Mouse (Mus musculus): ENCODE data around the gene Foxp2.

Gene Foxp2

DNA sequence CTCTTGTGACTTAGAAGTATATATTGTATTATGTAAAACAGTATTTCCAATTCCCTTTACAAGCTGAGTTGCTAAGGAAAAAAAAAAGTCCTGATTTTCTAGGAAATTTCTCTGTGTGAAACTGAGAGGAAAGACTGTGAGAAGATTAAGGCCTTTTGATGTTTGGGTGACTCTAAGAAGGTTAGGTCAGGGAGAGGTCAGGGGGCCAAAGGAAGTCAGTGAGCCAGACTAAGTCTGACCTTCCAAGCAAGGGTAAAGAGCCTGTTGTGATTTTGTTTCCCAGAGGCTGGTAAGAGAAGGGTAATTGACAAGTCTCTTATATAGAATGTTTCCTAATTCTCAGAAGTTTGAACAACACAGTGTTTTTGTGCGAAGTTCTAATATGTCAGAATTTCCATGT, 162.1 kb downstream of the Foxp2 start:
- intact Hi-C loops (cut with DNase I), result no loop called here

DNA sequence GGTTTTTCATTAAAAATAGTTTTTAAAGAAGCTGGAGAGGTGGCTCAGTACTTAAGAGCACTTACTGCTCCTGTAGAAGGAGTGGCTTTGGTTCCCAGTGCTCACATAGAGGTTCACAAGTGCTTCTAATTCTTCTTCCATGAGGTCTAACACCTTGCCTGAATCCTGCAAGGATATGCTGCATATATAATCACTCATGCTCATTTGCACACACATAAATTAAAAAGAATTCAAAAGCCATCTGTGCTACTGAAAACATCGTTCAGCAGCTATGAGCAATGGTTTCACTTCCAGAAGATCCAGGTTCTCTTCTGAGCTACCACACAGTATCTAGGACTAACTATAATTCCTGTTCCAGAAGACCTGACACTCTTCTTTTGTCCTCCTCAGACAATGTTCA, 200.4 kb downstream of the Foxp2 start:
- intact Hi-C loops (cut with DNase I), result no loop called here

GRCm38 (mm10) chr6:15120916-15121315, 219.8 kb downstream of the Foxp2 start:
- intact Hi-C loops (cut with DNase I), result no loop called here

DNA sequence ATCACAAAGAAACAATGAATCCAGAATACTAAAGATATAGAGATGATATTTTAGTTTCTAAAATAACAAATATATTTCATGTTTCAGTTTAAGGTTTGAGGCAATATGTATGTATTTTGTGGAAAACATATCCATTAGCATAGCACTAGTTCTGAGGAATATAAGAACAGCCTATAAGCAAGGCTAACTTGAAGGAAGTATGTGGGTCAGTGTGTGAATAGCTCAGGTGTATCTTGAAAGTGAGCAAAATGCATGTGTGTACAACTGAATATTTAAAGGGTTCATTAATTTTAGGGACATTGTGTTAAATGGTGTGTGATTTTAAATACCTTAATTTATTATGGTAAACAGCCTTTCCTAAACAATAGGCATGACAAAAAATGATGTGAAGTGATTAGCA, 220.2 kb downstream of the Foxp2 start:
- intact Hi-C loops (cut with DNase I), result no loop called here

DNA sequence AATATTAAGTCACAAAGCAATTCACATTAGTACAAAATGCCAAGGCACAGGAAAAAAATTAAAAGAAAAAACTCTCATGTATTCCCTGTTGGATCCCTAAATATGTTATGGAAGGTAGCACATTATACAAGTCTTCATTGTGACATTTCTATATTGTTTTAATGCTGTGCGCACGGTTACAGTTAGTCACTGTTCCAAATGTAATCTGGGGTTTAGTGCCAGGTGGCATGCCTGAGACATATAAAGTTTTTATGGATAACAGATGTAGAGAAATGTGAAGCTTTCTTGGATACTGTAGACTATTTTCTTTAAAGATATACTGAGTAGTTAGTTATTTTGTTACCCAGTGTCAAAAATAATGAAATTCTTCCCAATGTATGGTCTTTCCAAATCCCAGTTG, 229.0 kb downstream of the Foxp2 start:
- intact Hi-C loops (cut with DNase I), result no loop called here

DNA sequence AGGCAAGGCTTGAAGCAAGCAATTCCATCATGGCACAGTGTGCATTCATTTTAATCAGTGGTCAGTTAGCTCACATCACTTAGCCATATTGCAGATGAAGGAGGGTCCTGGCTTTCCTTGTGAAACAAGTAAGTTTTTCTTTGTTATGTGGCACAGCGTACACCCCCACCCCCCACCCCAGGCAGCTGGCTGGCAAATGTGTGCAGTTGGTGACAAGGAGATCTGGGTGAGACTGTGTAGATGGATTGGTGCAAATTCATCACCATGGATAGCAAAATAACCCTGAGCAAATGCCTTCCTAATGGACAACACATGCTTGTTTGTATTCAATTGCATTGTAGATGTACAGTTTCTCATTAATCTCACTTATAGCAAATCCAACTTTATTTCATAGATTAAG, 240.9 kb downstream of the Foxp2 start:
- intact Hi-C loops (cut with DNase I), result no loop called here

DNA sequence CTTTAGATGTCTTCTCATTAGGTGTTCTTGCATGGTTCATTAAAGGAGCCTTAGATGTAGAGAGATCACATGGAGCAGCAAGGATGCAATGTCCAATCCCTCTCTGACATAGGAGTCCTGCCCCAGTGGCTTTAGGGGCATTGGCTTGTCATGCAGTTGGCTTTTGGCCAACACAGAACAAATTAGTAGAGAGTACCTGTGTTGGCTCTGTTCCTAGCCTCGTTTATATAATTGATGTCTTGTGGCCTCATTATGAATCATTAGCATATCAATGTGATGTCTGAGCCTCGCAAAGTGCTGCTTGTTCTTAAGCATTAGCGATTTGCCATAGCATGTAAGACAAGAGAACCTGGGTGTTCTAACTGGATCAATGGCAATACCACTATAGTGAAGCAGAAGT, 250.5 kb downstream of the Foxp2 start:
- intact Hi-C loops (cut with DNase I), result no loop called here

DNA sequence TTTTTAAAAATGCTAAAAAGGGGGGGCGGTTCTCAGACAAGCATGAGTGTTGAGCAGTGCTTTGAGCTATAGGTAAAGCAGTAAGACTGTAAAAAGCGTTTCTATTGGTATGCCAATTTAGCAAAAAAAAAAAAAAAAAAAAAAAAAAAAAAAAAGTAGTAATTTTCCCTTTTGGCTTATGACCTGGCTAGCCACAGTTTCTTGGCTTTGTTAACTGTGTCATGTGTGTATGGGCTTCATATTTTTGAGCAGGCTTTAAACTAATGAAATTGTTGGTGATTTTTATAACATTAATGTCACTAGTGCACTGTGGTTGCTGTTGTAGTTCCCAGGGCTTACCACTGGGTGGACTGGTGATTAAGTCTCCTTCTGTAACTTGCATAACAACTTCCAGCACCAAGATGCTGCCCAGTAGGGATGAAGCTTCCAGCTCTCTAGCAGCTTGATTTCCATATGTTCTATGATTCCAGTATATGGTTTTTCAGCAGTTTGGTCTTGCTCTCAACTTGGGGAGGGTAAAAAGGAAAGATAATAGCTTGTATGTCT, 262.4 kb downstream of the Foxp2 start:
- intact Hi-C loops (cut with DNase I), result no loop called here

DNA sequence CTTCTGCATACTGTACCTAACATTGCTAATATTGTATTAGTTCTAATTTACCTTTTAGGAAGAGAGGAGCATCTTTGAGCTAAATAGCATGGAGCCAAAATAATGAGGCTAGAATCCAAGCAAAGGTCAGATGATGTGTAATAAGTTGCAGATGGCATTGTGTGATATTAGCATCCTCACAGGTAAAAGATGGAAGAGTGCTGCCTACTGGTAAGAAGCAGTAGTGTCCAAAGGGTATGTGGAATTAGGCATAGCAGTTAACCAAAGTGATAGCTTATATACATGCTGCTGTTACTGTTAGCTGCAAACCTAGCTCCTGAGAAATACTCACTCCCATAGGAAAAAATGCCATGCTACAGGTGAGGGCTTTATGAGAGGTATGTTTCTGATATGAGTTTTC, 275.6 kb downstream of the Foxp2 start:
- intact Hi-C loops (cut with DNase I), result no loop called here

DNA sequence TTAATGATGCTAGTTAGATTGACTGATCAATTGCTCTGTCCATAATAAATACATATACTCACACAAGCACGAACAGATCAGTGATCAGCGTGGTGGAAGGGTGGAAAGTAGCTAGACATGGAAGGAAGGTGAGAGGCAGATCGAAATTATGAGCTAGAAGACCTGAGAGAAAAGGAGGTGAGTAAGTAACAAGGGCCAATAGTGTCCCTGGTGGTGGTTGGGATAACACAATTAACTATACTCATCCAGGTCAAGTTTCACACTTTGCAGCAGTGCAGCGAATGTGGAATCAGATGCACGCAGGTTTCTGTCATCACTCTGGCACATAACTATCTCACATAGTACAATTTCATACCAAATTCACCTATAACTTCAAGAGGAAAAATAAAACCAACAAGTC, 291.7 kb downstream of the Foxp2 start:
- intact Hi-C loops (cut with DNase I), result no loop called here

DNA sequence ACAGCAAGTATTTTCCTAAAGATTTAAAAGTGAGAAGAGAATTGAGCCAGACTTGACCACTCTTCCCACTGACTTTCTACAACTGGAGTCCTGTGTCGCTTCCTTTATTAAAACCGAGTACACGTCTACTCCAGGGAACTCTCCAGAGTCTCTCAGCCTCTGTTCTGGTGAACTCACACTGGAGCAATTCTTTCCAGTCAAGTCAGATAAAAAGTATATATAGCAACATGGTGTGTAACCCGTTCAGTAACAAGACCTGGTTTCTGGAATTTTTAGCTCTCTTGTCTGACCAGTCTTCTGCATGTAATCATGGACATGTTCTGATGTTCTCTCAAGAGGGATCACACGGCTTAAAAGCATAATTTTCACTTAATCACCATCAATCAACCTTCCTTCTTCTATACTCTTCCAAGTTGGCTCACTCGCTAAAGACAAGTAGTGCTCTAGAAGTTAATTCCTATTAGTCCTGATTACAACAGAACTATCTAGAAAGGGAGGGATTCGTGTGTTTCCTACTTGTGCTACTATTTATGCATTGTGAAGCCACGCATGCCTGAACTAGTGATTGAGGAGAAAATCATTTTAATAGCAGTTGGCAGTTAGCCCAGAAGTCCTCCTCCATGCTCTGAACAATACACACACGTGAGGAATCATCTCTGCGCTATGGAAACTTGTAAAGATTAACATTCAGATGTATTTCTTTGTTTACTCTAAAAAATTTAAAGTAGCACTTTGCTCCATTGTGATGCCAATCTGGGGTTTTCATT, 341.2 kb downstream of the Foxp2 start:
- intact Hi-C loops (cut with DNase I), result no loop called here

DNA sequence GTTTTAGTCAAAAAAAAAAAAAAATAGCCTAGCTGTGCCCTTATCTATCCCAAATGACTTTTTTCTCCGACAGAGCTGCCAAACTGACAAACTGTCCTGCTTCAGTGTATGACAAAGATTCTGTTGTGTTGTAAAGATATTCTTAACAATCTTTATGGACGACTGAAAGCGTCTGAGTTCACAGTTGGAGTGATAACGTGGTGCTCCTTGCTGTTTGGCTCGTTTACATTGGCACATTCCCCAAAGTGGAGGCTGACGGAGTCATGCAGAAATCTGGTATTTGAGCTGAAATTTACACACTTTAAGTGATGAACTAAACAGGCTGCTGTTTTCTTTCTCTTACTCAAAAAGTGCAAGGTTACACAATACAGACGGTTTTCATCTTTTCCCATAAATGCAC, 356.2 kb downstream of the Foxp2 start:
- intact Hi-C loops (cut with DNase I), result no loop called here

DNA sequence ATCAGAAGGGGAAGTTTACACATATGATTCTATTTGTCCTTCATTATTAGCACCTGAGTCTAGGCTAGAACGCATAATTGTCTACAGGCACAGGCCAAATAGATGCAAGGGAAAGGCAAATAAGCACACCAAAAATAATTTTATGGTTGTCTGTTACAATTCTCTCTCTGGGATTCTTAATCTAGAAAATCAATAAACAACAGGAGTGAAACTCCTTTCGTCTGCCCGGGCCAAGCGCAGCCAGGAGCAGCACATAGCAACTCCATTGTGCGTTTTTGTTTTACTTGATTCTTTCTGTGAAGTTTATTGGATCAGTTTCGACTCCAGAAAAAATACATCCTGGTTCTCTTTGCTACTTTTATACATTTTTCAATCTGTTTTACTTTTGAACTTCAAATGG, 356.7 kb downstream of the Foxp2 start:
- intact Hi-C loops (cut with DNase I), result no loop called here

- intact Hi-C loops (cut with DNase I), result no loop called here
Measured at GRCm38 (mm10) chr6:15268136-15268535, 367.0 kb downstream of the Foxp2 start.

GRCm38 (mm10) chr6:15285213-15285612, 384.1 kb downstream of the Foxp2 start:
- intact Hi-C loops (cut with DNase I), result no loop called here

GRCm38 (mm10) chr6:15294081-15294480, 392.9 kb downstream of the Foxp2 start:
- intact Hi-C loops (cut with DNase I), result no loop called here

DNA sequence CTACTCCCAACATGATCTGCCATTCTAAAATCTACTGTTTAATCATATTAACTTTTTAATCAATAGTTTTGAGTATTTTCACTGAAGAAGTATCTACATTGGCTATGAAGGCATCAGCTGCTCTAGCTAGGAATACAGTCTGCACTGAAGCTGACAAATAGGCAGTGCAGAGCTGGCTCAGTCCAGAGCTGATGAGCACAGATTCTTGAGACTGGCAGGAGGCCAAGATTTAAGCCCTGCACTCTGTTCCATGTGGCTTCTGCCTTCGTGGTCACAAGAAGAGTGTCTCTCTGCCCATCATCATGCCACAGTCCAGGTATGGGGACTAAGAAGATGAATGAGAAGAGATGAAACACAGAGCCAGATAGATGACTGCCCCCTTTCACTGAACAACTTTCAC, 398.1 kb downstream of the Foxp2 start:
- intact Hi-C loops (cut with DNase I), result no loop called here

DNA sequence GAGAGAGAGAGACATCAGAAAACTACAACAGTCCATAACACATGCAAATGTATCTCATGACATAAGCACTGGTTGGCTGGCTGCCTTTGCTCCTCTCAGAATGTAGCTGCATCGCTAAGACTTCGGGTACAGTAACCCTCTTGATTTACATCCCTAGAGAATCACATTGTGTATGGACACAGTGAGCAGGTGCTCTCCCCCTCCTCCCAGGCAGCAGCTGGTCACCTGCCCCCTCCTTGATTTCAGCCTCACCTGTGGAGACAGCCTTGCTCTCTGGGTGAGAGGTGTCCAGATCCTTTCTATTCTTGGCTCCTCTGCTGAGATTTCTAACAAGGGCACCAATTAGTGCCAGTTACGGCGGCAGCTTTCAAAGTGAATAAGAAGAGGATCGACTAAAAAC, 409.5 kb downstream of the Foxp2 start:
- intact Hi-C loops (cut with DNase I), result no loop called here

GRCm38 (mm10) chr6:15316948-15317347, 415.8 kb downstream of the Foxp2 start:
- intact Hi-C loops (cut with DNase I), result no loop called here

DNA sequence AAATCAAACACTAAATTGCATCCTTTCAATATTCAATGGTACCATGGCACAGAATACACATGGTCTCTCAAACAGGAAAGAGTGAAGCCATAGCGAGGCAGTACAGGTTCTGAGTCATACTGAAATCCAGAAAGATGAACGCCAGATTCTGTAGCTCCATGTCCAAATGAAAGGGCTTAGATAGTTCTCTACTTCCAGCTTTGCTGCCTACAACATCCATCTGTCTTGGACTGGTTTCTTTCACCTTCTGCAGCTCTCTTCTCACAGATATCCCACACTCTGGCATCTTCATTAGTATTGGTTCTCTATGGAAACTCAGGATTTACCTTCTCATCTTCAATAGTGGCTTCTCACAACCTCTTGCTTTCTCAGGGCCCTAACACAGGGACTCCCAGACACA, 417.2 kb downstream of the Foxp2 start:
- intact Hi-C loops (cut with DNase I), result no loop called here

DNA sequence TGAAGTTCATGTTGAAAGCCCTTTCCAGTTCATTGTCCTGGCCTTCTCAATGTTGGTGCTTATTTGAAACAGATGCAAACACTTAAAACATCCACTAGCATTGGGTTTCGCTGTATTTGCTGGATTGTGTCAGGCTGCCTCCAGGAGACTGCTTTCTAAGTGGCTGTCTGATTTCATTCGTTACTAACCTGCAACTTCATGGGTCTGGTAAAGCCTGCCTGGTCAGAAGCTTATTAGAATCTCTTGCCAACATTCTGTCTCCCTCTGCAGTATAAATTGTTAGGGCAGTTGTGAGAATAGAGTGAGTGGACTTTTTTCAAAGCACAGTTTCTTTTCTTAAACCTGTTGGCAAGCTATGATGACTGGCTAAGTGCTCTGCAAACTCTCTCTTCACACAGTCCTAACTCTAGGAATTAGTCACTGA, 420.4 kb downstream of the Foxp2 start:
- intact Hi-C loops (cut with DNase I), result no loop called here

DNA sequence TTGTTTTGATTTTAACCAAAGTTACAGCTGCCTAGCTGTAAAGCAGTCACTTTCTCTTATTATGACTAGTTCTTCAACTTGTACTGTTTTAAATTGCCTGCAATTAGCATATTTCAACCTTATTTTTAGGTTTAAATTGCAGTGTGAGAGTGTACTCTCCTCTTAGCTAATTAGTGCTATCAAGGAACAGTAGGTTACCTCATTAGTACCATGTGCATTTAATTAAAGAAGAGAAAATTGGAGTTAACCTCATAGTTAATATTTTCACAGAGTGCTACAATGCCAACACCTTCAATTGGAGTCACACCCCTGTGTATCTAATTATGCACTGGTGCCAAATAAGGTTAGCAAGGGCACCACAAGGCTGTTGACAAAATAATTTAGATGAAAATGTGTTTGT, 421.9 kb downstream of the Foxp2 start:
- intact Hi-C loops (cut with DNase I), result no loop called here

DNA sequence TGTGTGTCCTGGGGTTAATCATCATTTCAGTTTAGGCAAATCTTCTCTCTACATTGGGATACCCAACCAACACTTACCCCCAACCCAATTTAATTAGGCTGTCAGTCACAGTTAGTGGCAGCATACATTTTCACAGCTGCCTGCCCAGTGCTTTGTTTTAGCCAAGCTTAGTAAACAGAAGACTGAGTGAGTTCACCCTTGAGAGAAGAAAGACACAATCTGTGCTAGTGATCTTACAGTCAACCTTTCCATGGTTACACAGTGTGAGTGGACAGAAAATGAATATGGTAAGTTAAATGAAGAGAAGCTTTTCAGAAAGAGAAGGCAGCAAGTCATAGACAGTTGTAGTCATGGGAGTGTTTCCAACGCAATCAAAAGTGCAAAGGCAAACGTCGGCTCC, 446.6 kb downstream of the Foxp2 start:
- intact Hi-C loops (cut with DNase I), result no loop called here
